Mouse (Mus musculus) ovary, postnatal 14 days (tissue): ENCODE results near the gene Il1rl1.

Experiments used
- DNase-seq: peaks from one replicate; pipeline ENCODE4 v3.0.0; 2022; ENCODE audit warnings: low spot score

The Il1rl1 gene

GRCm38 (mm10) chr1:40437340-40437739, 8.0 kb downstream of the Il1rl1 start:
- no peak for DNase-seq

- DNase-seq = no peak
Measured at GRCm38 (mm10) chr1:40439504-40439903, 10.1 kb downstream of the Il1rl1 start.

GRCm38 (mm10) chr1:40444800-40445199, 15.4 kb downstream of the Il1rl1 start:
- DNase-seq = no peak

GRCm38 (mm10) chr1:40465477-40466430, 36.4 kb downstream of the Il1rl1 start, which contains the start of gene Il18r1:
TSS of gene Il18r1 (plus strand) at chr1:40465552.
- peak; percentile 27 for DNase-seq

GRCm38 (mm10) chr1:40467306-40467705, 37.9 kb downstream of the Il1rl1 start:
- no peak for DNase-seq

GRCm38 (mm10) chr1:40468805-40469204, 39.4 kb downstream of the Il1rl1 start:
- no peak for DNase-seq

GRCm38 (mm10) chr1:40469900-40470299, 40.5 kb downstream of the Il1rl1 start:
- DNase-seq = no peak

GRCm38 (mm10) chr1:40472401-40472800, 43.0 kb downstream of the Il1rl1 start:
- no peak for DNase-seq

DNA sequence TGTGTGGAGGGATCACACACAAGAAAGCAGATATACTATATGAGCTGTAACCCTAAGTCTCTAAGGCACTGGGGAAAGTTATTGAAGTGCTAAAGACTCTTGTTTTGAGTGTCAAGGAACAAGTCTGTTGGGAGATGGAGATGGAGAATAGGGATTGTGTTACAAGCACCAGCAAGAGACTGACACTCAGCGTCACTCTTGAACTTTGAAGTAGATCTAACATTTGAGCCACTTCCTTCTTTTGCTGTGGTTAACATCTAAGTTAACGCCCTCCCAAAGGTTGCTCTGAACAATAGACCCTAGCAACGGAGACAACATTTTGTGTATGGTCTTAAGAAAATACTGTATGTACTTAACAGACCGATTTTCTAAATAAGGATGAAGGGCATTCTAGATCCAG, 44.3 kb downstream of the Il1rl1 start:
- DNase-seq = no peak

- no peak for DNase-seq
Measured at GRCm38 (mm10) chr1:40474336-40474735, 45.0 kb downstream of the Il1rl1 start.

DNA sequence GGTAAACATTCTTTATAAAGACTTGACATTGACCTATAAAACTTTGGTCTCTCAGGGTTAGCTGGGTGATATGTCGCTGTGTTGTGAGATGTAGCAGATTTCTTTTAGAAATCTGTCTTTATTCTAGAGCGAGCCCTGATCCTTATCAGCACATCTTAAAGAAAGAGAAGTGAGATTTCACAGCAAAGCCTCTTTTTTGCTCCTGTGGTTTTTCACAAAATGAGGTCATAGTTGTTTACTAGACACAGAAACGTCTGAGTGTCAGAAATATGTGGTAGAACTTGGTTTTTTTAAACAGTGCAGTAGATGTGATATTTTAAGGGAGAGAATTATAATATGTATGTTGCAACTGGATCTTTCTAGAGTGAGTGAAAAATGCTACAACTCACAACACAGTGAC, 46.3 kb downstream of the Il1rl1 start:
- DNase-seq = no peak

GRCm38 (mm10) chr1:40476756-40477155, 47.4 kb downstream of the Il1rl1 start:
- DNase-seq = no peak

DNA sequence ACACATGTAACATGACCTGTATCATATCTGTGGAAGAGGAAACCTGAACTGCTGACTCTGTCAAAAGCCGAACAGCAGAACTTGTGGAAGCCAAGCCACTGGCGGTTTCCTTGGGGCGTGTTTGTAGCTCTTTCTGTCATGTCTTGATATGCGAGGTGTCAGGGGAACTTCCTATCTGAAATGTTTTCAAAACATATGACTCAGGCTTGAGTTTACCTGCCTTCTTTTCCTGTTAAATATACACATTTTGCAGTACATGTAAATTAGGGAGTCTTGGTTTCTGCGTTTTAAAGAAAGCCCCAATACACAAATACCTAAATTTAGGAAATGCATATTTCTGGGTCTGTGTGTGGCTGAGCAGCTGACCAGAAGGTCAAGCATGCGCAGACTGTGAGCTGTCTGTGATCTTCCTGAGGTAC, 50.1 kb downstream of the Il1rl1 start:
- no peak for DNase-seq

- no peak for DNase-seq
Measured at GRCm38 (mm10) chr1:40494594-40494993, 65.2 kb downstream of the Il1rl1 start.

GRCm38 (mm10) chr1:40499708-40500107, 70.3 kb downstream of the Il1rl1 start:
- no peak for DNase-seq

DNA sequence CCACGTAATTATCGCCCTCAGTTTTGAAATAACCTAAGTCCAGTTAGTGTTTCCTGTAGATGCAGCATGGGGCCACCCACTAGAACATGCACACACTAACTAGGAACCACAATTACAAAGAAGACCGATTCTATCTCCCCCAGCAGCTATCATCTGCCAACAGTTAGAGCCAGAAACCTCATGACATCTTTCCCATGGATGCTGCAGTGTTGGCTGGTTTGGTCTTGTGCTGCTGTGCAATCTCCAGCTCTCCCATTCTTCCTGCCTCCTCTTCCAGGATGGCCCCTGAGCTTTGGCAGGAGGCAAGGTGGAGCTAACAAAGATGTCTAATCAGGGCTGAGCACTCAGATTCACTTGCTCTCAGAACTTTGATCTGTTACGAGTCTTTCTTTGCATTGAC, 71.8 kb downstream of the Il1rl1 start:
- no peak for DNase-seq

DNA sequence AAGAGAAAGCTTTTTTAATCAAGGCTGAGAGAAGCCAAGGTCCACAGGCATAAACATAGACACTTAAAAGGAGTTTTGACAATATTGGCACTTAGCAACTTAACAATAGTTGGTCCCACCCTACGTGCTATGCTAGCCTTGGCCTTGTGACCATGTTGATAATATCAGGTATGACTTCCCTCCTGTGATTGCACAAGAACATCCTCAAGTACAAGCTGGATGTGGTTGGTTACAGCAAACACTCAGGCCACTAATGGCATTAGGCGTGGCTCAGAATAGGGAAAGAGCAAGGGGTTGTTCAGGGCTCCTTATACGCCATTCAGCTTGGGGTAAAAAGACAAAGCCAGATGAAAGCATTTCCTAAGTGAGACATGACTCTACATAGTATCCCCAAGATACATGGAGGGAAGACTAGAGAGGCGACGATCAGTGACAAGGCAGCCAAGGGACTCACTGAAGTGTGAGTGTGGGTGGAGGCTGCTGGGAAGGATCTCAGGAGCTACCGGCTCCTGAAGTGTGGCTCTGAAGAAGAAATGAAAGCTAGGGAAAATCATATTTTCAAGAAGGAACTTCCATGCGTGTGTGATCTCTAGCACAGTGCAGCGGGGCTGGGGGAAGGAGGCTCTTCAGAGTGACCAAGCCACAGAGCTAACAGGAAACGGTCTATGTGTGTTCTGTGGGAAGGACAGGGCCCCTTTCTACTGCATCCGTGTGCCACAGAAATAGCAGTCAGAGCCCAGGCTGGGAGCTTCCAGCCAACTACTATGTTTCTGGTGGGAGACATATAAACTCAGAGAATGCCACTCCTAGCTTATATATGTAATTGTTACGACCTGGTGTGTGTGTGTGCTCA, 72.4 kb downstream of the Il1rl1 start:
- no peak for DNase-seq

DNA sequence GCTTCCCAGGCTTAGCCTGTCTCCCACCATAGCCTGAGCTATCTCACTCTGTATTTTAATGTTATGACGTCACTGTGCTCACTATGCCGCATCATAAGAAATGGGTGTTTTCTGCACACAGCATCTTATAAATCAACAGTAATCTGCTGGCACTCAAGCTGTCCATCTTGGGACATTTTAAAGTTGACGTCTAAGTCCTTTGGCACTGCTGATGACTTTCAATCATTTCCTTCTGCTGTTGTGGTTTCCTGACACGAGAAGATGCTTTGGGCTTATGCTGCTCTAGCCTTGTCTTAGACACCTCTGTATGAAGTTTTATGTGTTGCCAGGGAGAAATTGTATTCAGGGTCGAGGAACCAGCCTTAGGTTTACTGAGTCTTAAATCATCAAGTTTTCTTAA, 75.2 kb downstream of the Il1rl1 start:
- no peak for DNase-seq
